Mouse (Mus musculus) naive thymus-derived CD4-positive, alpha-beta T cell, adult 2 months (primary cell): ENCODE results near the gene Mybl2.
A peak's percentile ranks its signal among the peaks of the same experiment; 100 is the strongest.

Experiments used
- DNase-seq: peaks from one replicate; pipeline ENCODE4 v3.0.0-alpha.2; 2011; ENCODE audit warnings: low read depth

Mybl2 gene

GRCm38 (mm10) chr2:163111413-163112201, 57.1 kb downstream of the Mybl2 start:
- no peak for DNase-seq

GRCm38 (mm10) chr2:163120626-163121352, 66.3 kb downstream of the Mybl2 start:
- DNase-seq = peak; percentile 16

GRCm38 (mm10) chr2:163121353-163121660, 66.8 kb downstream of the Mybl2 start:
- peak; percentile 16 for DNase-seq

GRCm38 (mm10) chr2:163122319-163122718, 67.8 kb downstream of the Mybl2 start:
- DNase-seq = peak; percentile 15

GRCm38 (mm10) chr2:163123496-163123895, 69.0 kb downstream of the Mybl2 start:
- DNase-seq = peak; percentile 13

- no peak for DNase-seq
These were observed 76.3 kb downstream of the Mybl2 start for GRCm38 (mm10) chr2:163130837-163131236.

- no peak for DNase-seq
These were observed 77.8 kb downstream of the Mybl2 start for GRCm38 (mm10) chr2:163132314-163132713.
